Mouse (Mus musculus) MN1 (cell line): ENCODE results near the gene D230025D16Rik.
A peak's percentile ranks its signal among the peaks of the same experiment; 100 is the strongest.
"Not testable (repeated sequence)": the region's sequence is repeated elsewhere in the genome, so short reads cannot be mapped to it uniquely, and the experiment has no call there.

Experiments
- DNase-seq: peaks from one replicate; pipeline ENCODE4 v3.0.0-alpha.2; 2016; ENCODE audit warnings: low spot score

D230025D16Rik gene

DNA sequence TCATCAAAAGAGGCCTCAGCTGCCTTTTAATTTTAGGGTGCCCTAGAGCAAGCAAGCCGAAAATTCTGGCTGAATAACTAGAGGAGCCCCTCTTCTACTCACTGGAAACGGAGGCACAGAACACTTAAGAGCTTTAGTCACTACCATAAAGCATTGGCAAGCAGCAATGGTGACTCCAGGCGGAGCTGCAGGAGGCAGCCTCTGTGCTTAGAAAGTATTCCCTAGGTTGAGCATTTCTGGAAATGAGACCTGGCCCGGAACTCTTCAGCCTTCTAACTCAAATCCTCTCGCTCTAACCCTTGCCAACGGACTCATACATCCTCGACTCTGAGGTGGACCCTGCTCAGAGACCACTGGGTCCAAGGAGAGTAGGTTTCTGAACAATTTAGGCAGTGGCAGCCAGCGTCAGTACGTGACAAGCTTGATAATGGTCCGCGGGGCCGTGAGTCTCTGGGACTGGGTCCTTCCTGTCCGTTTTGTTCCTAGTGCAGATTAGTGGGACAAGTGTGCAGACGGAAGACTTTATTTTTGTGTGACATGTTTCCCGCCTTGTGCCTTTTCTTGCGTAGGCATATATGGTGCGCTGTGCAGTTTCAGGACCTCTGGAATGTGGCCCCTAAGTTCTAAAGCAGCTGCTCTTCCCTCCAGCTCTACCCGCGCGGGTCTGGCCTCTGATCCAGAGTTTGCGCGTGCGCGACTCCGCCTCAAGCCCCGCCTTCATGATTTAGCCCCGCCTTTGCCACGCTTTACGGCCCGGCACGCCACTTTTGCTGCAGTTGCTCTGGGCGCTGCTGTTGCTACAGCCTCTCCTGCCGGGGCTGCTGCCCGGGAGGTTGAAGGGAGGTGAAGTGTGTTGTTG, at the start of gene D230025D16Rik:
Gene D230025D16Rik (plus strand): TSS at position 733 of the 859 bp plus-strand sequence.
- DNase-seq = peak; percentile 98

DNA sequence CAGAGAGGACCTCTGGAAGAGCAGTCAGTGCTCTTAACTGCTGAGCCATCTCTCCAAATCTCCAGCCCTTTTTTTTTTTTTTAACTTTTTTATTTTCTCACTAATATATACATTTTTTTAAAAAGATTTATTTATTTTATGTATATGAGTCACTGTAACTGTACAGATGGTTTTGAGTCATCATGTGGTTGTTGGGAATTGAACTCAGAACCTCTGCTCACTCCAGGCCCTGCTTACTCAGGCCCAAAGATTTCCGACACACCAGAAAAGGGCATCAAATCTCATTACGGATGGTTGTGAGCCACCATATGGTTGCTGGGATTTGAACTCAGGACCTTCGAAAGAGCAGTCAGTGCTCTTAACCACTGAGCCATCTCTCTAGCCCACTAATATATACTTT, 49.7 kb upstream of the D230025D16Rik start:
- DNase-seq = not testable (repeated sequence)

DNA sequence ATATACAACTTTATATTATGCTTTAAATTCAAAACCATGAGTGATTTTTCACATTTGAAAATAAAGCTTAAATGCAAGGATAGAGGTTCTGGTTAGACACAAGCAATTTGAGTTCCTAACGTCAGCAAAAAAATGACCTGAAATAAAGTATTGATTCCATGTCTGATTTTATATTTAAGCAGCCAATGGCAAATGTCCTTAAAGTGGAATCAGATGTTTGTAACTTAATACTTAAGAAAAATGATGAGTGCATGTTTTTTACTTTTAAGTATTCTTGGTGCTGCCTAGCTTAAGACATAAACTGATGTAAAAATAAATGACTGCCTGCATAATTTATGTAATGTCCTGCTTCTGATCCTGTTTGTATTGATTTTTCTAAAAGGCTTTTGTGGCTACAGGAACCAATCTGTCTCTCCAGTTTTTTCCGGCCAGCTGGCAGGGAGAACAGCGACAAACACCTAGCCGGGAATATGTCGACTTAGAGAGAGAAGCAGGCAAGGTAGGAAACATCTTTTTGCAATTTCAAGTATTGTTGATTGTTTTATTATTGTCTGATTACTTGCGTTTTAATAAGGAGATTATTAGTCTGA, 46.6 kb upstream of the D230025D16Rik start:
- peak; percentile 75 for DNase-seq

DNA sequence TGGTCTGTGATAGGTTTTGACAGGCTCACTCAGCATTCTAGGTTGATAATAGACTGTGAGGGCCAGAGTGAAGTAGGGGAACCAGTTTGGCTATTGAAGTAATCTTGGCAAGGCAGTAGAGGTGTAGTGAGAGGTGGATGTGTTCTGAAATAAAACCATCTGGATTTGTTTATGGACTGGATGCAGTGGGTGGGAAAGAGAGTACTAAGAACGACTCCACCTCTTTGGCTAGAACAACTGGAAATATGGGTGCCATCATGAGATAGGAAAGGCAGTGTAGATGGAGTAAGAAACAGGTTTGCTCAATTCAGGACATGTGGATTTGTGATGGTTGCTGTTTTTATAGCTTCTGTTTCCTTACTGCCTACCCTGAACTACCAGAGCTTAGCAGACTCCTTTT, 42.7 kb upstream of the D230025D16Rik start:
- no peak for DNase-seq

DNA sequence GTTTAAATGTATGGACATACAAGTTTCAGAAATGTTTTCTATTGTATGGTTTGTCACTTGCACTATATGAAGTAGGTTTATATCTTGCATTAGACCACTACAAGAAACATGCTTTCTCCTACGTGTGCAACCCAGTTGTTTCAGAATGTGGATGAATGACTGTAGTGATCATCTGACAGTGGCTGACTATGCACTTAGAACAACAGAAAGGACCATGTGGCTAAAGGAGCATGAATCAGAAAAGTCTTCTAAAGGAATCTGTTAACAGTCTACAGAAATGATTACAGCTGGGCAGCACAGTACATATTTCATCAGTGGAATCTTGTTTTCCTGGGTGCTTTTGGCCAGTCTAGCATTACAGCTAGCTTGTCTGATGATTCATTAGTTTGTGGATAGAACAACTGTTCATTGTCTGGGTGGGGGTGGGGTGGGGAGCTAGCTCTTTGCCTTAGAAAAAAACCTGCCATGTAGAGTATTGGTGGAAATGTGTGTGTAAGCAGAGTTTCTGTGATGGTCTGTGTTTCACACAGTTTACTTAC, 38.4 kb upstream of the D230025D16Rik start:
- peak; percentile 61 for DNase-seq

DNA sequence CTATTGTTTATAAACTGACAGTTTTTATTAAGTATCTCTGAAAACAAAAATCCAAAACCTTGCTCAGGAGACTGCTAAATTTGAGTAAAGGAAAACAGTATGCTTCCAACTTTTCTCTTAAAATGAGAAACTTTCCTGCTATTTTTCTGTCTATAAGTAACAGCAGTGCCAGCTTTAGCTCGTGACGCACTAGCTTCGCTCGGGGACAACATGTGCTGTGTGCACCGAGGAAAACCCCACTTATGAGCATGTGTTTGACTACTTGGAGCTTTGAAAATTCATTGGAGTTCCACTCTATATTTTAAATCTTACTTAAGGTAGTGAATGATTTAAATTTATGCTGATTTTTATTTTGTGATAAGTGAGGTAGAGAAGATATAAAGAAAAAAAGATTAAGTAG, 32.8 kb upstream of the D230025D16Rik start:
- no peak for DNase-seq

DNA sequence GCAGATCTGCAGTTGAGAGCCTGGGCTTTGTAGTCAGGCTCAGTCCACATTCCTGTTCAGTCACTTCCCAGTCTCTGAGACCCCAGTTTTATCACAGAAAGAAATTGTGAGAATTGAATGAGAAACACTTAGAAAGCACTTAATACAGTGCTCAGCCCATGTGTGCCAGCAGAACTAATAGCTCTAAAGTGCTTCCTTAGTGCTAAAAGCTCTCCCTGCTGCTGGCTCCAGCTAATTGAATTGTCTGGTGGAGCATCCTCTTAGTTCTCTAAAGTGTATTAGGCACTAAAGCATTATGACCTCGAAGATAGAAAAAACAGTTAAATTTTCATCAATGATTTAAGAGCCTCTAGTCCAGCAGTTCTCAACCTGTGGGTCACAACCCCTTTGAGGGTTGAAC, 19.2 kb upstream of the D230025D16Rik start:
- peak; percentile 83 for DNase-seq

DNA sequence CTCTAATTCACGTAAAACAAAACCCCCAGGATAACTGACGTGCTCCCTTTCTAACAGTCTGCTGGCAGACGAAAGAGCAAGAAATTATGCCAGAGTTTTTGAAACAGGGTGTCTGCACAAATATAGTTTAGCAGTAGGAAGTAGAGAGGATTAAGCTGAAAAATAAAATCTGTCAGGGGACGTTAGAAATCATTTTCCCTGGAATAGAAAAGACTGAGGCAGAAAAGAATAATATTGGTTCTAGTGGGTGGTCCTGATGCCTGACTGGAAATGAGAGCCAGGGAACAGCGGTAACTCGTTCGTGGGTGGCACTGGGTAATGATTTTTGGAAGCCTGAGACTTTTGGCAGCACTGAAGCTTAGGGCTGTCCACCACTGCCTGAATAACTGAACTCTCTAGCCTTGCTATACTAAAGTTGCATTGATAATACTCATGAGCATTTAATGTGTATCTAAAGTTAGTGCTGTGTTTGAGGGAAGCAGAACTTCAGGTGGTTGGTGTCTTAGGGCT, 18.1 kb upstream of the D230025D16Rik start:
- no peak for DNase-seq

DNA sequence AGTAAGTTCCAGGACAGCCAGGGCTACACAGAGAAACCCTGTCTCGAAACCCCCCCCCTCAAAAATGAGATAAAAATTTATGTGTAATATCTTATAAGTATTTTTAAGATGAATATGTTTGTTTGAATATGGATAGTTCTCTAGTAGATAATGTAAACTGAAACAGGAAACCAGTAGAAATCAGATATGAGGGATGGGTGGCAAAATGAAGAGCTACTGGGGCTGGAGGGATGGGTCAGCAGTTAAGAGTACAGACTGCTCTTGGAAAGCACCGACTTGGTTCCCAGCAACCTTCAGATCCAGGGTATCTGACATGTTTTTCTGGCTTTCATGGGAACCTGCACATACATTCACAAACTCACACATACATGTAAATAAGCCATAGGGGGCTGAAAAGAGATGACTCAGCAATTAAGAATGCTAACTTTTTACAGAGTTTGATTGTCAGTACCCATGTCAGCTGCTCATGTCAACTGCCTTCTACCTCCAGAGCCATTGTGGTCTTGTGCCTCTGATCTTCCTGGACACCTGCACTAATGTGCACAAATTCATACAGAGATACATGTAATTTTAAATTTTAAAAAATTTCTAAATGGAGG, 17.2 kb upstream of the D230025D16Rik start:
- no peak for DNase-seq

DNA sequence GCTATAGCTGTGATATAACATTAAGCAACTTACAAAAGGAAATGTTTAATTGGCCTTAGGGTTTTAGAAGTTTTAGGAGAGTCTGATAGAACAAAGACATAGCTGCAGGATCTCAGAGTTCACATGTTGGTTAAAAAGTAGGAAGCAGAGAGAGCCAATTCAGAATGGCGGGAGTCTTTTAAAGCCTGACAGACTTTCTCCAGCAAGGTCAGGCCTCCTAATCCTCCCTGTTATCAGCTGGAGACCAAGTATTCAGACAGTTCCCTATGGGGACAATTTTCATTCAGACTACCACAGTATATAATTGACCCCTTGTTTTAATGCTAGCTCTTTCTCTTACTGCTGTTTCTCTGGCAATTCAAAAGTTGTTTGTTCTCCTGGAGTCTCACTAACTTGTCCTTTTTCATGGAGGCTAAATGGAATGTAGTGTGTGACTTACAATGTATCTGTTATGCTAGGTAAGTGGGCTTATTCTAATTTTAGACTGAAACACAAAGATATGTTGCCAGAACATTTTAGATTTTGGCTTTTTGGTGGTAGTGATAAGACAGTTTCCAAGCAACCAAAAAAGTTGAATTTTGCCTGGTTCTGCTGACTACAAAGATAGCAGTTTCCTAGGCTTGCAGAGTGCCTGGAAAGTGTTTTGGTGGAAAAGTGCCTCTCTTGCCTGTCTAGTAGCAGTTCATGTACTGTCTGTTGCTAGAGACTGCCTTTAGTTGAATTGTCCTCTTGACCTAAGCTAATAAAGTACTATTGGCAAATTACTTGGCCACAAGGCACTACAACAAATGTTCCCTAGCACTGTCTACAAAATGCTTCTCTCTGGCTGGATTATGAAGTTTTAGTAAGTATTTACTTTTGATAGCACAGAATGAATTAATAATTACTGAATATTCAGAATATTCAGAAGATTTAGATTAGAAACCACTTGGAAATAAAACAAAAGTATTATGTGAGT, 15.5 kb upstream of the D230025D16Rik start:
- DNase-seq = no peak

DNA sequence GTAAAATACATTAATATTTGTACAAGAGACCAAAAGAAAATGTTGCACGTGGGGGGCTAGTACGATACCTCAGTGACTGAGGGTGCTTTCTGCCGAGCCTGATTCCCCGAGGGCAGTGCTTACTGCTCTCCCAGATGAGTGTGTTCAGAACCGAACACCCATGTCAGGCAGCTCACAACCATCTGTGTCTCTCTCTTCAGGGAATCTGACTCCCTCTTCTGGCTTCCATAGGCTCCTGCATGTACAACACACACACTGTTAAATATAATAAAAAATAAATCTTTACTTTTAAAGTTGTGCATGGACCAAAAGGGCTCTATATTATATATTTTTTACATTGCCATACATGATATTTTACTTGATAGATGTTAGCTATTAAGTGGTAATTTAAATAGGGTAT, 10.8 kb upstream of the D230025D16Rik start:
- no peak for DNase-seq

DNA sequence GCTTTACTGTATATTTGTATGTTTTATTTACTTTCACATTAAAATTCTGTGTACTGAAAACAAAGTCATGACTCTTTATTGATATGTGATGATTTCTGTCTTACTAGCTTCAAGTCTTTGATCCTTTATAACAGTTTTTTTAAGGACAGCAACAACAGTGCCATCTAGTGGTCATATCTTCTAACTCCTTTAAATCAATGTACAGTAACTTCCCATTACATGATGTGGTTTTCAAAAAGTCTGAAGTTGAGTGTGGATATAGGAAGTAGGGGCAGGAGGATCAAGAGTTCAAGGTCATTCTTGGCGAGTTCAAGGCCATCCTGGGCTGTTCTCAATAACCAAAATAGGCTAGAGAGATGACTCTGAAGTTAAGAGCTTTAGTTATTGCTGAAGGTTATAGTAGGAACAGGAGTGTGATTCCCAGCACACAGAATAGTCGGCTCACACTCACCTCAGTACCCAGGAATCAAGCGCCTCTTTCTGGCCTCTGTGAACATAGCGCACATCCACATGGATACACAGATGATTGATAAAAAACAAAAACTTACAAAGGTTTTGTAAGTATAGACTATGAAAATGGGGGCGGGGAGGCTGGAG, 6.9 kb upstream of the D230025D16Rik start:
- peak; percentile 90 for DNase-seq

DNA sequence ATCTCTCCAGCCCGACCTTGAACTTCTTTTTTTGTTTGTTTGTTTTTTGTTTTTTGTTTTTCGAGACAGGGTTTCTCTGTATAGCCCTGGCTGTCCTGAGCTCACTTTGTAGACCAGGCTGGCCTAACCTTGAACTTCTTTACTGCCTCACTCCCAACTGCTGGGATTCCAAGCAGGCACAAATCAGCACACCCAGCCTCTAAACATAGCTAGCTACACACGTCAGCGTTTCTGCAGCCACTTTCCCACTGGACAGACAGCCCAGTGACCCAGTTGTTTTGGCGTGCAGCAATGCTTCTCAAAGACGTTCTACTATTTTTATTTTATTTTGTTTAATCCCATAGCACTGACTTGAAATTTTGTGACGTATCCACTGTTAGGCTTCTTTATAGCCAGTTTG, 1.1 kb upstream of the D230025D16Rik start:
- no peak for DNase-seq

DNA sequence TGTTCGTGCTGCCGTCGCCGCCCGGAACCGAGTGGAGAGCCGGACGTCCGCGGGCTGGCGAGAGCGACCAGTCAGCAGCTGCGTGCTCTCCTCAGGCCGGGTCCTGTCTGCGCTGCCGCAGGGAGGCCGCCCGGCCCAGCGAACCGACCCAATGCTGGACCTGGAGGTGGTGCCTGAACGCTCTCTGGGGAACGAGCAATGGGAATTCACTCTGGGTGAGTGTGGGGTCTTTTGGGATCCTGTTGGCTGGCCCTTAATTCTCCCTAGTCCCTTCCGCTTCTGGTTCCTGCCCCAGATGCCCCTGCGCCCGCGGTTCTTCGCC, 288 bp downstream of the D230025D16Rik start:
- no peak for DNase-seq

DNA sequence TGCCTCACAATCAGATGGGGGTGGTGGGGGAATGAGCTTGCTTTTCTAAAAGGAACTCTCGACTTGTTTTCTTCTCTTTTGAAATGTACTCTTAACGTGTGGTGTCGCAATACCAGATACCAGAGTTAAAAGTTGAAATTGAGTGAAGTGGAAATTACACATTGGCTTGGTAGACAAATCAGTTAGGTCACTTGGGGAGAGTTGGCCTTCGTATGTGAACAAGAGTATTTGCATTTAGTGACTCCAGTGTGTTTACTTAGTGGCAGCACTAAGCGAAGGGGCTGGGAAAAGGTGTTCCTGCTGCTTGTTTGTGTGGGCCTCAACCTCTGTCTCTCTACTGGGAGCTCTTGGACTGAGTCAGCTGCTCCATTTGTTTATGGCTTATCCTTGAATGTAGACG, 972 bp downstream of the D230025D16Rik start:
- no peak for DNase-seq

DNA sequence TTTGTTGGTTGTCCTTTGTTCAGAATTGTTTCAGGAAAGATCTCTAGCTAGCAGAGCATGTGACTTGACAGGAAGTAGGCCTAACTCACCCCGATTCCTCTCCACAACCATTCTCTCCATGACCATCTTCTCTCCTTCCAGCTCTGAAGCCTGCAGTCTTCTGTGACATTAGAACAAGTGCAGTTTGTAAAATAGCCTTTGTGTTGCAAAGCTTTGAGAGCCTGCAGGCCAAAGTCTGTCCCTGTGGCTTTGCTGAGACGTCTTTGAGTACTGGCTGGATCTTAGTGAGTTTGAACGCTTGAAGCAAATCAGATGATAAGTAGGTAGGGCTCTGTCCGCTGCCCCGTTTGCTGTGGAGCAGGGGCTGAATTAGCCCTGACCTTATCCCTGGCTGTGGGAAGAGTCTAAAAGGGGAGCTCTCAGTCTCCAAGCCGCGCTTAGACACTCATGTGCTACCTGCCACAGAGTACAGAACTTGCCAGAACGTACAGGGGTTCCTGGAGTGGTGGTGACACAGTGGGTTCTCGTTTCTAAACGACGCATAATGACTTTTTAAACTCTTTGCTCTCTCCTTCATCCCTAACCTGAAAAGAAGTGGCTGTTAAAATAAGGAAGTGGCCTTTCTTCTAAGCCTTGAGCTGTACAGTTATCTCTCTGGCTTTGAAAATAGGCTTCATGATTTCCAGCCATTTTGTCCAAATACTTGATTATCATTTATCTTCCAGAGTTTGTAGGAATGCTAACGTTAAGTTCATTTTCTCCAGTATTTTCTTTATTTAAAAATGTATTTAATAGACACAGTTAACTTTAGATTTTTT, 6.8 kb downstream of the D230025D16Rik start:
- no peak for DNase-seq

DNA sequence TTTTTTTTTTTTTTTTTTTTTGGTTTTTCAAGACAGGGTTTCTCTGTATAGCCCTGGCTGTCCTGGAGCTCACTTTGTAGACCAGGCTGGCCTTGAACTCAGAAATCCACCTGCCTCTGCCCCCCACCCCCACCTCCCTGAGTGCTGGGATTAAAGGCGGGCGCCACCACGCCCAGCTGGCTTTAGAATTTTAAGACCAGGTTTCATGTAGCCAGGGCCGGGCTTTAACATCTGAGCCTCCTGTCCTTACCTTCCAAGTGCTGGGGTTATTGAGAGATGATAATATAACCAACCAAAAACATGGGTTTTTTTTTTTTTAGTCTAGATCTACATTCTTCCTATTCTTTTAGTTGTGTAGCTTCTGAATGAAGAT, 7.4 kb downstream of the D230025D16Rik start:
- DNase-seq = not testable (repeated sequence)

DNA sequence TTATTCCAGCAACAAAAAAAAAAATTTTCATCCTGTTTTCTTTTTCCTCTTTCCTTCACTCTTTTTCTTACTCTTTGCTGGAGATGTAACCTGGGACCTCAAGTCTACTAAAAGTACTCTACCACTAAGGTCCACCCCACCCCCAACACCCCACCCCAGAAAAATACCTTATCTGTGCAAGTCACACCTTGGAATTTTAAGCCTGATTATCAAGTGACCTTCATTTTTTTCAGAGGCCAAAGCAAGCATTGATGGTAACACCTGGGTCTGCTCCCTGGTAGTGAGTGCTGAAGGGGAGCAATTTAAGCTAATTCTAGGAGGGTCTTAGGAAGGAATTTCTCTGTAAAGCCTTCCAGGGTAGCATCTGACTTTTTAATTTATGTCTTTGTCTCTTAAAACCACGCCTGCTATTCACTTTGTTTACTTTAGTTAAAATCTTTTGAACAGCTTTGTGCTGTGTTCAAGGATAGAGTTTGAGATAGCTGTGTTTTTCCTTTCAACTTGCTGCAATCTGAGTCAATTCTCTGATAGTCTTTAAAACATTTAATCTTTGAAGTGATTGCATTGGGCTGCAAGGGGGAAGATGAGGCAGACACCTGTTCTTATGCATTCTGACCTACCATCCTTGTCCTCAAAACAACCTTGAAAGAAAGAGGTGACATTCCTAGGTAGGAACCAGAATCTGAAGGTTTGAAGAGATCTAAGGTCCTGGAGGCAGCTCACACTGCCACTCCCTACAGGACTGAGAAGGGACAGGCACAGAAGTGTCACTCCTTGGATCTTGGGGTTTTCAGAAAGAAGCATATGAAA, 8.4 kb downstream of the D230025D16Rik start:
- DNase-seq = no peak

DNA sequence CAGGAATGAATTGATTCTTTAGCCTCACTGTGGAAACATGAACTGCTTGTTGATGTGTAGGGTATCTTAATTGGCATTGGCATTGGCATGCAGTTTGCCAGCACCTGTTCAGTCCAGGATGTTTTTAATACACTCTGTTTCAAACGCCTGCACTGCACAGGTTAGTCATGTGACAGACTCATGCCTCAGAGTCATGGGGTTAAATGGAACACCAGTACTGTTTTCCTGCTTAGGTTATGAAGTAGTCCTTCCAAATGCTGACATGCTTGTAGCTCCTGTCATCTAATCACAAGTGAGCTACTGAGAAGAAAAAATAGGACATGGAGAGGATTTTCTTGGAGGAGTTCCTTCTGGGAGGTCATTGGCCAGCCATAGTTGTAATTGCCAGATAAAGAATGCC, 10.3 kb downstream of the D230025D16Rik start:
- no peak for DNase-seq
